Mouse (Mus musculus): ENCODE data around the gene Vtn. TPM values are rescaled to one million over a fixed set of nuclear protein-coding genes. Genes with fewer than 3 reads are reported as not detected.

The Vtn gene
- polyA plus RNA-seq (2015; fragmentation: Nextera tagmentation; extraction: Ambion mirVana) = 1.3 and 4.7 TPM in 2 replicates

- Histone ChIP-seq H3K4me3 (peak within 1 kb of the TSS; percentile 52), H3K9me3 (replicated peaks) (no peaks in the 10 kb centered on the region), H3K4me2 (peak within 1 kb of the TSS; percentile 83), H3K9ac (no peak within 1 kb of the TSS), H3K4me1 (replicated peaks) (peaks cover 14% of the 10 kb centered on the region), H3K27me3 (peaks cover 79% of the 10 kb centered on the region), H3K27ac (no peak within 1 kb of the TSS), H3K36me3 (no peaks in the 10 kb centered on the region)
- 53% methylated on average over 7 of the region's 7 CpGs for WGBS
- ATAC-seq (replicated peaks; ENCODE audit: insufficient number of reproducible peaks, insufficient read depth, low FRiP score, low read depth) = no peak
Measured at GRCm38 (mm10) chr11:78499004-78499403, at the start of gene Vtn. Gene Vtn, plus strand, starts transcription at chr11:78499091.

GRCm38 (mm10) chr11:78450337-78450736 is 48.6 kb upstream of the Vtn start:
- no peak overlapping the region for H3K27ac ChIP-seq
- H3K4me1 ChIP-seq (replicated peaks) = no peaks in the 10 kb centered on the region
- no peaks in the 10 kb centered on the region for H3K9me3 ChIP-seq (replicated peaks)
- ATAC-seq (replicated peaks; ENCODE audit: insufficient number of reproducible peaks, insufficient read depth, low FRiP score, low read depth) = no peak
- no peak overlapping the region for H3K4me3 ChIP-seq
- no peak overlapping the region for H3K9ac ChIP-seq
- WGBS = 24% methylated on average over 2 of the region's 2 CpGs
- no peak overlapping the region for H3K4me2 ChIP-seq
- no peaks in the 10 kb centered on the region for H3K27me3 ChIP-seq
- no peaks in the 10 kb centered on the region for H3K36me3 ChIP-seq

GRCm38 (mm10) chr11:78453675-78454074 is 45.2 kb upstream of the Vtn start:
- Histone ChIP-seq H3K9ac (no peak overlapping the region), H3K4me3 (no peak overlapping the region), H3K9me3 (replicated peaks) (no peaks in the 10 kb centered on the region), H3K27ac (no peak overlapping the region), H3K27me3 (no peaks in the 10 kb centered on the region; the same call in 1 of the 2 replicates), H3K4me1 (replicated peaks) (0 out of 2 replicates have a peak, but pooled peaks cover 4% of the 10 kb centered on the region), H3K36me3 (no peaks in the 10 kb centered on the region), H3K4me2 (no peak overlapping the region)
- 12% methylated on average over 4 of the region's 4 CpGs for WGBS
- no peak for ATAC-seq (replicated peaks; ENCODE audit: insufficient number of reproducible peaks, insufficient read depth, low FRiP score, low read depth)

GRCm38 (mm10) chr11:78454276-78454675 is 44.6 kb upstream of the Vtn start:
- no peak for ATAC-seq (replicated peaks; ENCODE audit: insufficient number of reproducible peaks, insufficient read depth, low FRiP score, low read depth)
- Histone ChIP-seq H3K27me3 (no peaks in the 10 kb centered on the region; the same call in 1 of the 2 replicates), H3K4me1 (replicated peaks) (0 out of 2 replicates have a peak, but pooled peaks cover 4% of the 10 kb centered on the region), H3K4me3 (no peak overlapping the region), H3K4me2 (no peak overlapping the region), H3K27ac (no peak overlapping the region), H3K9me3 (replicated peaks) (no peaks in the 10 kb centered on the region), H3K36me3 (no peaks in the 10 kb centered on the region), H3K9ac (no peak overlapping the region)
- WGBS = 62% methylated on average over 7 of the region's 7 CpGs

GRCm38 (mm10) chr11:78455308-78455707 is 43.6 kb upstream of the Vtn start:
- 26% methylated on average over 5 of the region's 5 CpGs for WGBS
- Histone ChIP-seq H3K4me3 (no peak overlapping the region), H3K4me1 (replicated peaks) (0 out of 2 replicates have a peak, but pooled peaks cover 4% of the 10 kb centered on the region), H3K36me3 (no peaks in the 10 kb centered on the region), H3K27me3 (no peaks in the 10 kb centered on the region; the same call in 1 of the 2 replicates), H3K9me3 (replicated peaks) (no peaks in the 10 kb centered on the region), H3K4me2 (no peak overlapping the region), H3K27ac (no peak overlapping the region), H3K9ac (no peak overlapping the region)
- no peak for ATAC-seq (replicated peaks; ENCODE audit: insufficient number of reproducible peaks, insufficient read depth, low FRiP score, low read depth)

- Histone ChIP-seq H3K27me3 (no peaks in the 10 kb centered on the region; the same call in 1 of the 2 replicates), H3K4me2 (no peak overlapping the region), H3K4me3 (no peak overlapping the region), H3K9ac (no peak overlapping the region), H3K9me3 (replicated peaks) (no peaks in the 10 kb centered on the region), H3K36me3 (no peaks in the 10 kb centered on the region), H3K4me1 (replicated peaks) (0 out of 2 replicates have a peak, but pooled peaks cover 4% of the 10 kb centered on the region), H3K27ac (no peak overlapping the region)
- ATAC-seq (replicated peaks; ENCODE audit: insufficient number of reproducible peaks, insufficient read depth, low FRiP score, low read depth) = no peak
- 80% methylated on average over 17 of the region's 17 CpGs for WGBS
Measured at GRCm38 (mm10) chr11:78458740-78459139, 40.2 kb upstream of the Vtn start.

- WGBS = 61% methylated on average over 1 of the region's 1 CpGs
- H3K27ac ChIP-seq = no peak overlapping the region
- no peak overlapping the region for H3K9ac ChIP-seq
- H3K9me3 ChIP-seq (replicated peaks) = no peaks in the 10 kb centered on the region
- no peak for ATAC-seq (replicated peaks; ENCODE audit: insufficient number of reproducible peaks, insufficient read depth, low FRiP score, low read depth)
- H3K4me2 ChIP-seq = no peak overlapping the region
- H3K4me1 ChIP-seq (replicated peaks) = peaks cover 14% of the 10 kb centered on the region
- no peak overlapping the region for H3K4me3 ChIP-seq
- H3K36me3 ChIP-seq = no peaks in the 10 kb centered on the region
- no peaks in the 10 kb centered on the region; the same call in 1 of the 2 replicates for H3K27me3 ChIP-seq
Measured at GRCm38 (mm10) chr11:78461894-78462293, 37.0 kb upstream of the Vtn start.

- no peak for ATAC-seq (replicated peaks; ENCODE audit: insufficient number of reproducible peaks, insufficient read depth, low FRiP score, low read depth)
- WGBS = 74% methylated on average over 5 of the region's 5 CpGs
- H3K27me3 ChIP-seq = no peaks in the 10 kb centered on the region; the same call in 1 of the 2 replicates
- H3K36me3 ChIP-seq = no peaks in the 10 kb centered on the region
- no peak overlapping the region for H3K27ac ChIP-seq
- H3K4me1 ChIP-seq (replicated peaks) = peaks cover 14% of the 10 kb centered on the region
- H3K4me2 ChIP-seq = no peak overlapping the region
- H3K9me3 ChIP-seq (replicated peaks) = no peaks in the 10 kb centered on the region
- no peak overlapping the region for H3K9ac ChIP-seq
- H3K4me3 ChIP-seq = no peak overlapping the region
Measured at GRCm38 (mm10) chr11:78462669-78463068, 36.2 kb upstream of the Vtn start.

- peaks cover 14% of the 10 kb centered on the region for H3K4me1 ChIP-seq (replicated peaks)
- no peak for ATAC-seq (replicated peaks; ENCODE audit: insufficient number of reproducible peaks, insufficient read depth, low FRiP score, low read depth)
- H3K27ac ChIP-seq = no peak overlapping the region
- no peaks in the 10 kb centered on the region for H3K36me3 ChIP-seq
- H3K9me3 ChIP-seq (replicated peaks) = no peaks in the 10 kb centered on the region
- H3K9ac ChIP-seq = no peak overlapping the region
- no peak overlapping the region for H3K4me3 ChIP-seq
- no peaks in the 10 kb centered on the region for H3K27me3 ChIP-seq
- WGBS = 40% methylated on average over 13 of the region's 13 CpGs
- H3K4me2 ChIP-seq = no peak overlapping the region
Measured at GRCm38 (mm10) chr11:78463286-78464036, 35.4 kb upstream of the Vtn start.

GRCm38 (mm10) chr11:78465116-78465515 is 33.8 kb upstream of the Vtn start:
- ATAC-seq (replicated peaks; ENCODE audit: insufficient number of reproducible peaks, insufficient read depth, low FRiP score, low read depth) = no peak
- Histone ChIP-seq H3K36me3 (no peaks in the 10 kb centered on the region), H3K4me3 (peak overlapping the region; percentile 67), H3K4me1 (replicated peaks) (peaks cover 14% of the 10 kb centered on the region), H3K27ac (no peak overlapping the region; the same call in 1 of the 2 replicates), H3K27me3 (no peaks in the 10 kb centered on the region), H3K9ac (peak overlapping the region; percentile 70), H3K4me2 (peak overlapping the region; percentile 89), H3K9me3 (replicated peaks) (no peaks in the 10 kb centered on the region)
- WGBS = 46% methylated on average over 9 of the region's 9 CpGs

- Histone ChIP-seq H3K9ac (peak within 1 kb of the TSS; percentile 70), H3K36me3 (no peaks in the 10 kb centered on the region), H3K4me1 (replicated peaks) (peaks cover 14% of the 10 kb centered on the region), H3K27me3 (no peaks in the 10 kb centered on the region), H3K4me2 (peak within 1 kb of the TSS; percentile 89), H3K27ac (peak within 1 kb of the TSS; percentile 88), H3K9me3 (replicated peaks) (no peaks in the 10 kb centered on the region), H3K4me3 (peak within 1 kb of the TSS; percentile 67)
- under 1% methylated on average over 41 of the region's 41 CpGs for WGBS
- peak; percentile 93 for ATAC-seq (replicated peaks; ENCODE audit: insufficient number of reproducible peaks, insufficient read depth, low FRiP score, low read depth)
Measured at GRCm38 (mm10) chr11:78465568-78466180, 33.2 kb upstream of the Vtn start, which contains the start of gene Slc46a1. Gene Slc46a1, plus strand, starts transcription at chr11:78465697.
